23 mouse cellular contexts compared by ENCODE assay signal in genomic region chr2:102382519-102382918, GRCm38 (mm10). TPM values are rescaled to one million over a fixed set of nuclear protein-coding genes. Genes with fewer than 3 reads are reported as not detected.
A peak's percentile ranks its signal among the peaks of the same experiment; 100 is the strongest.
DNase-seq lines count a peak whose midpoint lies in the region; ATAC-seq and TF ChIP-seq lines count a peak whose summit lies in the region.
"Had no signal": no experiment of that assay in that cellular context is flagged by ENCODE, and none has a peak within 500 bp of the region (broad histone marks: within the 10 kb centered on the region; RNA-seq: fewer than 3 reads in every experiment).

No protein-coding gene starts in this region.

- peaks cover 36% of the 10 kb centered on the region for H3K79me2 ChIP-seq in CH12.LX (replicated peaks; ENCODE audit: control insufficient read depth, extremely low read depth, insufficient read depth, poor library complexity, severe bottlenecking)

- in situ Hi-C loops in CH12.LX (cut with MboI; ENCODE audit: low pct_ligation_motif_present, low pct_unique_long_range_greater_than_20kb, low sequenced_read_pairs) = no loop called here

- no peak for ATAC-seq in liver, postnatal 0 days
- ATAC-seq: forebrain, embryonic 15.5 days; midbrain, embryonic 13.5 days had no signal

- no peak overlapping the region for H3K27ac ChIP-seq in liver, postnatal 0 days (ENCODE audit: low read depth)
- no peak overlapping the region for H3K27ac ChIP-seq in CH12.LX (ENCODE audit: insufficient read depth, low read depth)
- no peak overlapping the region for H3K27ac ChIP-seq in cortical plate, adult 2 months (ENCODE audit: insufficient read depth, low read length)
- H3K27ac ChIP-seq: embryonic facial prominence, embryonic 10.5 days; forebrain, embryonic 15.5 days; heart, embryonic 15.5 days; hindbrain, embryonic 13.5 days; left cerebral cortex, adult 2 months; limb, embryonic 15.5 days; midbrain, embryonic 13.5 days had no signal

- TF ChIP-seq RAD21 in CH12.LX (IDR thresholded peaks at IDR 0.05; ENCODE audit: low read depth, low read length) = peak; percentile 13

- peak; percentile 30; the same call in 1 of the 2 replicates for TF ChIP-seq CTCF in liver, postnatal 0 days (IDR thresholded peaks at IDR 0.05; ENCODE audit: low read depth)
- TF ChIP-seq CTCF in CH12.LX (conservative IDR thresholded peaks at IDR 0.05 in 1 of 2, IDR thresholded peaks at IDR 0.05 in 1 of 2; ENCODE audit: low read depth in 2 of 2, low read length in 2 of 2) = peak in 1 of 2 experiments; percentile 34; a peak in 1 of 4 replicates
- TF ChIP-seq CTCF in cortical plate, adult 2 months (IDR thresholded peaks at IDR 0.05; ENCODE audit: extremely low read depth, insufficient read depth, low read length) = 0 out of 2 replicates have a peak, but pooled peaks have one; percentile 9

- H3K36me3 ChIP-seq in liver, postnatal 0 days (replicated peaks; ENCODE audit: insufficient read depth, low read length) = no peaks in the 10 kb centered on the region
- peaks cover 0 to 38% of the 10 kb centered on the region in 2 experiments for H3K36me3 ChIP-seq in CH12.LX (replicated peaks in 1 of 2; ENCODE audit: control insufficient read depth in 1 of 2, insufficient read depth in 1 of 2, low read length in 1 of 2)
- H3K36me3 ChIP-seq: heart, embryonic 15.5 days had no signal

- peak; percentile 11 for DNase-seq in heart, adult 11 months
- DNase-seq in heart, adult 18-20 months = no peak
- DNase-seq in liver, postnatal 0 days = no peak
- DNase-seq in liver = no peak
- DNase-seq in CH12.LX (ENCODE audit: extremely low read depth) = no peak
- no peak for DNase-seq in layer of hippocampus, postnatal 10 days (ENCODE audit: low spot score in 2 of 2)
- DNase-seq: adrenal gland, postnatal 36 days; cerebellum, adult 11 months; cerebellum, postnatal 36 days; gastrocnemius, postnatal 10 days; heart, postnatal 36 days; kidney, adult 9 months; layer of hippocampus, adult 9-11 months; left cerebral cortex, postnatal 4 days; lung, adult 18-20 months had no signal

- no peak for TF ChIP-seq POLR2A in CH12.LX (IDR thresholded peaks at IDR 0.05; ENCODE audit: low read depth, low read length)
- no peak for TF ChIP-seq POLR2A in cortical plate, adult 2 months (IDR thresholded peaks at IDR 0.05; ENCODE audit: extremely low read depth, insufficient read depth, low read length)

- no peak overlapping the region for H3K4me3 ChIP-seq in liver, postnatal 0 days (ENCODE audit: low read depth, low read length)
- no peak overlapping the region for H3K4me3 ChIP-seq in CH12.LX (replicated peaks in 1 of 3; ENCODE audit: low read depth in 2 of 3, low read length in 2 of 3, poor library complexity in 1 of 3)
- no peak overlapping the region for H3K4me3 ChIP-seq in cortical plate, adult 2 months (ENCODE audit: insufficient read depth, low read length)
- H3K4me3 ChIP-seq: embryonic facial prominence, embryonic 10.5 days; forebrain, embryonic 15.5 days; heart, embryonic 15.5 days; hindbrain, embryonic 13.5 days; left cerebral cortex, adult 2 months; limb, embryonic 15.5 days; midbrain, embryonic 13.5 days had no signal

- no peak for TF ChIP-seq EP300 in liver, postnatal 0 days (IDR thresholded peaks at IDR 0.05; ENCODE audit: low read depth)
- TF ChIP-seq EP300 in CH12.LX (IDR thresholded peaks at IDR 0.05; ENCODE audit: low read length) = no peak

- no peak overlapping the region for H3K4me2 ChIP-seq in liver, postnatal 0 days (ENCODE audit: low read depth, low read length)
- H3K4me2 ChIP-seq in CH12.LX (ENCODE audit: insufficient read depth, low read depth, poor library complexity, severe bottlenecking) = no peak overlapping the region
- H3K4me2 ChIP-seq: forebrain, embryonic 15.5 days; heart, embryonic 15.5 days; hindbrain, embryonic 13.5 days; limb, embryonic 15.5 days; midbrain, embryonic 13.5 days had no signal

- no peaks in the 10 kb centered on the region for H3K9me3 ChIP-seq in liver, postnatal 0 days (ENCODE audit: low read length)
- H3K9me3 ChIP-seq in CH12.LX (replicated peaks; ENCODE audit: low read length) = no peaks in the 10 kb centered on the region
- H3K9me3 ChIP-seq: embryonic facial prominence, embryonic 10.5 days; forebrain, embryonic 15.5 days; heart, embryonic 15.5 days; hindbrain, embryonic 13.5 days; limb, embryonic 15.5 days; midbrain, embryonic 13.5 days had no signal

- WGBS in liver, postnatal 0 days (ENCODE audit: insufficient replicate concordance) = 29% methylated on average over 3 of the region's 3 CpGs

- dilution Hi-C loops in CH12.LX (cut with MboI; ENCODE audit: extremely low pct_ligation_motif_present, extremely low pct_unique_long_range_greater_than_20kb, low sequenced_read_pairs) = no loop called here

- H3K4me1 ChIP-seq in liver, postnatal 0 days (ENCODE audit: insufficient read depth) = peaks cover 32% of the 10 kb centered on the region
- peaks cover 5 to 55% of the 10 kb centered on the region in 2 experiments; a peak in 3 of 4 replicates for H3K4me1 ChIP-seq in CH12.LX (ENCODE audit: control insufficient read depth in 1 of 2, insufficient read depth in 2 of 2)
- H3K4me1 ChIP-seq in cortical plate, adult 2 months (ENCODE audit: control insufficient read depth, insufficient read depth, low read length) = peaks cover 11% of the 10 kb centered on the region; the same call in 1 of the 2 replicates

- H3K9ac ChIP-seq in liver, postnatal 0 days (replicated peaks) = no peak overlapping the region
- H3K9ac ChIP-seq in CH12.LX (ENCODE audit: insufficient read depth, low read depth) = no peak overlapping the region
- H3K9ac ChIP-seq: forebrain, embryonic 15.5 days; heart, embryonic 15.5 days; hindbrain, embryonic 13.5 days; limb, embryonic 15.5 days; midbrain, embryonic 13.5 days had no signal

- no peaks in the 10 kb centered on the region for H3K27me3 ChIP-seq in liver, postnatal 0 days (ENCODE audit: insufficient read depth, low read length)
- no peaks in the 10 kb centered on the region for H3K27me3 ChIP-seq in CH12.LX (replicated peaks)
- H3K27me3 ChIP-seq: forebrain, embryonic 15.5 days; heart, embryonic 15.5 days; hindbrain, embryonic 13.5 days; limb, embryonic 15.5 days; midbrain, embryonic 13.5 days had no signal

TF ChIP-seq in CH12.LX, 34 proteins besides CTCF, POLR2A, EP300 and RAD21:
- no peak for TF ChIP-seq MYC (IDR thresholded peaks at IDR 0.05; ENCODE audit: low read depth, low read length)
- TF ChIP-seq ZKSCAN1 (IDR thresholded peaks at IDR 0.05; ENCODE audit: borderline replicate concordance, low read depth, low read length) = no peak
- peak; percentile 29 for TF ChIP-seq SMC3 (IDR thresholded peaks at IDR 0.05; ENCODE audit: low read depth, low read length)

RNA-seq across cellular contexts. Expression of gene Trim44, which starts 25.1 kb away (rescaled TPM):
- total RNA-seq in heart, adult 18-20 months (2021) = 10 to 100 TPM; 28.1 to 28.2 TPM
- 4.9 and 5.5 TPM in 2 replicates for polyA plus RNA-seq in liver, postnatal 0 days (2015; fragmentation: Nextera tagmentation; extraction: Ambion mirVana)
- total RNA-seq in CH12.LX (2012; rRNA removed) (20.7 and 22.7 TPM in 2 replicates), CH12.LX (2014; rRNA removed) (26.9 and 28.0 TPM in 2 replicates)
- 77.5 and 80.9 TPM in 2 replicates for polyA plus RNA-seq in CH12.LX (2012; ENCODE audit: insufficient read length, low read depth)
- polyA plus RNA-seq in cortical plate, adult 2 months (2012; rRNA removed) = 117 and 123 TPM in 2 replicates
- total RNA-seq in layer of hippocampus, postnatal 10 days (2021) = 100 to 1,000 TPM; 162 to 165 TPM

Comparison
In these comparisons a context has a peak if more than half of its experiments do, and no peak if none do; other contexts are left out.
1. RNA of gene Trim44, which starts 25.1 kb away (total RNA-seq): 162 to 165 TPM in layer of hippocampus, postnatal 10 days; 28.1 to 28.2 TPM in heart, adult 18-20 months and 20.7 to 28.0 TPM in CH12.LX; every median in the first group is over 4 times any median in the second.